Mouse (Mus musculus): ENCODE data around the gene Eif2b2. TPM values are rescaled to one million over a fixed set of nuclear protein-coding genes. Genes with fewer than 3 reads are reported as not detected.

Eif2b2 gene
- polyA plus RNA-seq, 1 experiment from 2014 or later: 64.9 TPM

- no peak overlapping the region for H3K4me3 ChIP-seq (ENCODE audit: low read depth, low read length)
- no peaks in the 10 kb centered on the region for H3K27me3 ChIP-seq (replicated peaks; ENCODE audit: insufficient read depth, low read length)
- no peaks in the 10 kb centered on the region for H3K9me3 ChIP-seq (ENCODE audit: low read length)
- 55% methylated on average over 7 of the region's 7 CpGs for WGBS
- TF ChIP-seq EP300 (IDR thresholded peaks at IDR 0.05) (no peak), CTCF (IDR thresholded peaks at IDR 0.05) (no peak)
- DNase-seq (ENCODE audit: low spot score) (no peak), ATAC-seq (no peak)
- H3K4me2 ChIP-seq (replicated peaks; ENCODE audit: low read depth, low read length): no peak overlapping the region
- H3K4me1 ChIP-seq (ENCODE audit: insufficient read depth, low read depth, low read length): no peaks in the 10 kb centered on the region
- peak overlapping the region; percentile 12; the same call in 1 of the 2 replicates for H3K27ac ChIP-seq (ENCODE audit: low read length)
- H3K9ac ChIP-seq (replicated peaks; ENCODE audit: low read depth): no peak overlapping the region
- 0 out of 2 replicates have a peak, but pooled peaks cover 4% of the 10 kb centered on the region for H3K36me3 ChIP-seq (ENCODE audit: insufficient read depth, low read length)
Measured at GRCm38 (mm10) chr12:85256074-85256751, 36.9 kb downstream of the Eif2b2 start.

GRCm38 (mm10) chr12:85257008-85257639 is 37.8 kb downstream of the Eif2b2 start:
- ATAC-seq: peak; percentile 53; the same call in 1 of the 2 replicates
- H3K27ac ChIP-seq (ENCODE audit: low read length): peak overlapping the region; percentile 40; the same call in 1 of the 2 replicates
- TF ChIP-seq CTCF (IDR thresholded peaks at IDR 0.05) (no peak), EP300 (IDR thresholded peaks at IDR 0.05) (no peak; the same call in 1 of the 2 replicates)
- 54% methylated on average over 7 of the region's 7 CpGs for WGBS
- H3K4me3 ChIP-seq (ENCODE audit: low read depth, low read length): no peak overlapping the region
- no peak overlapping the region for H3K9ac ChIP-seq (replicated peaks; ENCODE audit: low read depth)
- no peaks in the 10 kb centered on the region for H3K9me3 ChIP-seq (ENCODE audit: low read length)
- H3K27me3 ChIP-seq (replicated peaks; ENCODE audit: insufficient read depth, low read length): no peaks in the 10 kb centered on the region
- H3K36me3 ChIP-seq (ENCODE audit: insufficient read depth, low read length): 0 out of 2 replicates have a peak, but pooled peaks cover 4% of the 10 kb centered on the region
- peak; percentile 51 for DNase-seq (ENCODE audit: low spot score)
- no peaks in the 10 kb centered on the region for H3K4me1 ChIP-seq (ENCODE audit: insufficient read depth, low read depth, low read length)
- H3K4me2 ChIP-seq (replicated peaks; ENCODE audit: low read depth, low read length): no peak overlapping the region

GRCm38 (mm10) chr12:85262489-85262888 is 43.2 kb downstream of the Eif2b2 start:
- no peak overlapping the region for H3K9ac ChIP-seq (replicated peaks; ENCODE audit: low read depth)
- H3K4me3 ChIP-seq (ENCODE audit: low read depth, low read length): no peak overlapping the region
- ATAC-seq: peak; percentile 50
- H3K9me3 ChIP-seq (ENCODE audit: low read length): no peaks in the 10 kb centered on the region
- no peaks in the 10 kb centered on the region for H3K27me3 ChIP-seq (replicated peaks; ENCODE audit: insufficient read depth, low read length)
- no peak overlapping the region for H3K4me2 ChIP-seq (replicated peaks; ENCODE audit: low read depth, low read length)
- no peak for TF ChIP-seq EP300 (IDR thresholded peaks at IDR 0.05)
- no peak for TF ChIP-seq CTCF (IDR thresholded peaks at IDR 0.05)
- H3K4me1 ChIP-seq (ENCODE audit: insufficient read depth, low read depth, low read length): no peaks in the 10 kb centered on the region; the same call in 1 of the 2 replicates
- 0 out of 2 replicates have a peak, but pooled peaks cover 4% of the 10 kb centered on the region for H3K36me3 ChIP-seq (ENCODE audit: insufficient read depth, low read length)
- DNase-seq (ENCODE audit: low spot score): peak; percentile 60
- no peak overlapping the region for H3K27ac ChIP-seq (ENCODE audit: low read length)
- 53% methylated on average over 10 of the region's 10 CpGs for WGBS

- no peak overlapping the region for H3K4me2 ChIP-seq (replicated peaks; ENCODE audit: low read depth, low read length)
- no peak overlapping the region for H3K27ac ChIP-seq (ENCODE audit: low read length)
- no peaks in the 10 kb centered on the region for H3K9me3 ChIP-seq (ENCODE audit: low read length)
- no peak for DNase-seq (ENCODE audit: low spot score)
- 79% methylated on average over 5 of the region's 5 CpGs for WGBS
- H3K4me3 ChIP-seq (ENCODE audit: low read depth, low read length): no peak overlapping the region
- 0 out of 2 replicates have a peak, but pooled peaks cover 4% of the 10 kb centered on the region for H3K36me3 ChIP-seq (ENCODE audit: insufficient read depth, low read length)
- H3K27me3 ChIP-seq (replicated peaks; ENCODE audit: insufficient read depth, low read length): no peaks in the 10 kb centered on the region
- H3K4me1 ChIP-seq (ENCODE audit: insufficient read depth, low read depth, low read length): no peaks in the 10 kb centered on the region; the same call in 1 of the 2 replicates
- TF ChIP-seq EP300 (IDR thresholded peaks at IDR 0.05) (no peak), CTCF (IDR thresholded peaks at IDR 0.05) (no peak)
- no peak for ATAC-seq
- no peak overlapping the region for H3K9ac ChIP-seq (replicated peaks; ENCODE audit: low read depth)
Measured at GRCm38 (mm10) chr12:85263190-85263589, 43.9 kb downstream of the Eif2b2 start.

GRCm38 (mm10) chr12:85264531-85264930 is 45.2 kb downstream of the Eif2b2 start:
- no peak overlapping the region for H3K9ac ChIP-seq (replicated peaks; ENCODE audit: low read depth)
- 61% methylated on average over 8 of the region's 8 CpGs for whole genome bisulfite sequencing
- H3K4me2 ChIP-seq (replicated peaks; ENCODE audit: low read depth, low read length): no peak overlapping the region
- TF ChIP-seq CTCF (IDR thresholded peaks at IDR 0.05) (no peak), EP300 (IDR thresholded peaks at IDR 0.05) (no peak)
- 0 out of 2 replicates have a peak, but pooled peaks cover 4% of the 10 kb centered on the region for H3K36me3 ChIP-seq (ENCODE audit: insufficient read depth, low read length)
- DNase-seq (ENCODE audit: low spot score) (no peak), ATAC-seq (no peak)
- no peaks in the 10 kb centered on the region for H3K27me3 ChIP-seq (replicated peaks; ENCODE audit: insufficient read depth, low read length)
- no peaks in the 10 kb centered on the region; the same call in 1 of the 2 replicates for H3K4me1 ChIP-seq (ENCODE audit: insufficient read depth, low read depth, low read length)
- no peaks in the 10 kb centered on the region for H3K9me3 ChIP-seq (ENCODE audit: low read length)
- H3K4me3 ChIP-seq (ENCODE audit: low read depth, low read length): no peak overlapping the region
- no peak overlapping the region for H3K27ac ChIP-seq (ENCODE audit: low read length)

GRCm38 (mm10) chr12:85264940-85265339 is 45.7 kb downstream of the Eif2b2 start:
- no peak for ATAC-seq
- 41% methylated on average over 7 of the region's 7 CpGs for WGBS

More at GRCm38 (mm10) chr12:85264940-85265339, 45.7 kb downstream of the Eif2b2 start:
- no peak overlapping the region for H3K4me3 ChIP-seq (ENCODE audit: low read depth, low read length)
- H3K27me3 ChIP-seq (replicated peaks; ENCODE audit: insufficient read depth, low read length): no peaks in the 10 kb centered on the region
- no peak overlapping the region for H3K27ac ChIP-seq (ENCODE audit: low read length)
- H3K9me3 ChIP-seq (ENCODE audit: low read length): no peaks in the 10 kb centered on the region
- no peak for DNase-seq (ENCODE audit: low spot score)
- H3K4me2 ChIP-seq (replicated peaks; ENCODE audit: low read depth, low read length): no peak overlapping the region
- no peak overlapping the region for H3K9ac ChIP-seq (replicated peaks; ENCODE audit: low read depth)
- H3K36me3 ChIP-seq (ENCODE audit: insufficient read depth, low read length): 0 out of 2 replicates have a peak, but pooled peaks cover 4% of the 10 kb centered on the region
- TF ChIP-seq CTCF (IDR thresholded peaks at IDR 0.05) (no peak), EP300 (IDR thresholded peaks at IDR 0.05) (no peak)
- no peaks in the 10 kb centered on the region; the same call in 1 of the 2 replicates for H3K4me1 ChIP-seq (ENCODE audit: insufficient read depth, low read depth, low read length)

All from lung, postnatal 0 days (tissue).